Mouse (Mus musculus): Measurements from ENCODE around the gene Cmtm4.
A peak's percentile ranks its signal among the peaks of the same experiment; 100 is the strongest.
"Not testable (repeated sequence)": the region's sequence is repeated elsewhere in the genome, so short reads cannot be mapped to it uniquely, and the experiment has no call there.

Gene Cmtm4

DNA sequence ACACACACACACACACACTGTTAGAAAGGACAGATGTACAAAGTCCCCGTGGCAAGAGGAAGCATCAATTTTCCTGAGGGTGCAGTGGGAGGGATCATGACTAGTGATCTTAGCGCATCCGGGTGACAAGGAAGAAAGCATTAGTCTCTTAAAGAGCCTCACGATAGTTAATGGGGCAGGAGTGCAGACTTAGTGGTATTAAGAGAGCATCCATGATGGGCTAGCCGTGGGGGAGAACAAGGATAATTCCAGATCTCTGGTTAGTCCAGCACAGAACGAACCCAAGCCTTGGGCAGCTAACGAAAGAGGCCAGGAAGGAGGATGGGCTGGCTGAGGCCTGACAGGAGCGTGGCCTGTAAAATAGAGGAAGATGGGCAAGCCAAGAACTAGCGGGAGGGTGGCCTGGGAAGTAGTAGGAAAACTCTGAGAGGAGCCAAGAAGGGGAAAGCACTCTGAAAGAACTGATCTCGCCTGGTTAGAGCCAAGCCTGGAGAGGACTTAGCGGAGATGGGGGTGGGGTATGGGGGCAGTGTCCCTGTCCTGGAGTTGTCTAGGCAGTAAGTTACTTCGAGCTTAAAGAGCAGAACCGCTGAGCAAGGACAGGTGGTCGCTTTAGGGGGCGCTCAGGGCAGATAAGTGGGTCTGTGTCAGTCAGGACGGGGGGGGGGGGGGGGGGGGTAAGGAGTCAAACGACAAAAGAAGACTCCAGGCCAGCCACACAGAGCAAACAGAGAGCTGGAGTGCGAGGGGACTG, 56.2 kb downstream of the Cmtm4 start, which contains the start of gene Cmtm3:
TSS of gene Cmtm3 (plus strand) at position 182 of the 754 bp plus-strand sequence.
- DNase-seq (ENCODE audit: low read depth): peak; percentile 56

DNA sequence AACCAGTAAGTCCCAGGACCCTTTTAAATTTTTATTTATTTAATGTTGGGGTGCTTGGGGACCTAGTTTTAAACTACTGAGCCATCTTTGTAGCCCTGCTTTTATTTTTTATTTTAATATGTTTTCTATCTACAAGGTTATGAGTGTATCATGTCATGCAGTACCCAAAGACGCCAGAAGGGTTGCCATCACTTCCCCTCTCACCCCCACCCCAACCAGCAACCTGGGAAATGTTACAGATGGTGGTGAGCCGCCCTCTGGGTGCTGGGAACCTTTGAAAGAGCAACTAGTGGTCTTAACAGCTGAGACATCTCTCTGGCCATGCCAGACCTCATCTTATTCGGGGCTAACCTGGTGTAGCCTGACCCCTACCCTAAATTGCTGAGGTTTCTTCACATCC, 57.7 kb downstream of the Cmtm4 start:
- peak; percentile 21 for DNase-seq (ENCODE audit: low read depth)

DNA sequence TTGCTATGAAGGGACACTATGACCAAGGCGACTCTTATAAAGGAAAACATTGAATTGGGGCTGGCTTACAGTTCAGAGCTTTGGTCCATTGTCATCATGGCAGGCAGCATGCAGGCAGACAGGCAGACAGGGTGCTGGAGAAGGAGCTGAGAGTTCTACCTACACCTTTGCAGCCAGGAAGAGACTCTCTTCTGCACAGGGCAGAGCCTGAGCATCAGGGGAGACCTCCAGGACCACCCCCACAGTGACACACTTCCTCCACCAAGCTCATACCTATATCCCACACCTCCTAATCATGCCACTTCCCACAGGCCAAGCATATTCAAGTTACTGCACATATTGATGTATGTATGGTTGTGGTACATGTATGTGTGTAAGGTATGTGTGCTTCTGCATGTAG, 58.8 kb downstream of the Cmtm4 start:
- DNase-seq (ENCODE audit: low read depth): no peak

DNA sequence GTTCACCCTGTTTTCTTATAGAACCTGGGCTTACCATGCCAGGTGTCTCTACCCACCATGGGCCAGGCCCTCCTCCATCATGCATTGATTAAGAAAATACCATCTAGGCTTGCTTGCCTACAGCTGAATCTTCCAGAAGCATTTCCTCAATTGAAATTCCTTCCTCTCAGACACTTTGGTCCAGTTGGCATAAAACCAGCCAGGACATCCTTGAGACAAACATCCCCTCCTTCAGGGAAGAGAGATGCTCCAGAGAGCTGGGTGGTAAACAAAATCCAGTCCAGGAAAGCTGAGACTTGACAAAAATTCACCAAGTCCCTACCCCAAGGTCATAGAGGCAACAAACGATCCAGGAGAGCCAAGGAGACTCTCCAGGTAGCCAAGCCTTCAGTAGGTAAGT, 61.4 kb downstream of the Cmtm4 start:
- DNase-seq (ENCODE audit: low read depth): no peak

DNA sequence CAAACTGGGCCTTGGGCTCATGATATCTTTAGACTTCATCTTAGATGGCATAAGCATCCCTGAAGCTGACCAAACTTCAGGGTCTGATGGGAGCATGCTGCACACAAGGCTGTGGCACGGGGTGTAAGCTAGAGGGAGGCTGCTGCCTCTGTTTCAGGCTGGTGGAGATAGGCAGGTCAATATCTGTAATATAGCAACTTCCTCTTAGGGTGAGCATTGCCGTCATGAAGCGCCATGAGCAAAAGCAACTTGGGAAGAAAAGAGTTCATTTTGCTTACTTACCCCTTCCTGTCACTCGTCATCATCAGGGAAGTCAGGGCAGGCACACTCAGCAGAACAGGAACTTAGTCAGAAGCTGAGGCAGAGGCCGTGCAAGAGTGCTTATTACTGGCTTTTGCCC, 61.8 kb downstream of the Cmtm4 start:
- DNase-seq (ENCODE audit: low read depth): peak; percentile 63

DNA sequence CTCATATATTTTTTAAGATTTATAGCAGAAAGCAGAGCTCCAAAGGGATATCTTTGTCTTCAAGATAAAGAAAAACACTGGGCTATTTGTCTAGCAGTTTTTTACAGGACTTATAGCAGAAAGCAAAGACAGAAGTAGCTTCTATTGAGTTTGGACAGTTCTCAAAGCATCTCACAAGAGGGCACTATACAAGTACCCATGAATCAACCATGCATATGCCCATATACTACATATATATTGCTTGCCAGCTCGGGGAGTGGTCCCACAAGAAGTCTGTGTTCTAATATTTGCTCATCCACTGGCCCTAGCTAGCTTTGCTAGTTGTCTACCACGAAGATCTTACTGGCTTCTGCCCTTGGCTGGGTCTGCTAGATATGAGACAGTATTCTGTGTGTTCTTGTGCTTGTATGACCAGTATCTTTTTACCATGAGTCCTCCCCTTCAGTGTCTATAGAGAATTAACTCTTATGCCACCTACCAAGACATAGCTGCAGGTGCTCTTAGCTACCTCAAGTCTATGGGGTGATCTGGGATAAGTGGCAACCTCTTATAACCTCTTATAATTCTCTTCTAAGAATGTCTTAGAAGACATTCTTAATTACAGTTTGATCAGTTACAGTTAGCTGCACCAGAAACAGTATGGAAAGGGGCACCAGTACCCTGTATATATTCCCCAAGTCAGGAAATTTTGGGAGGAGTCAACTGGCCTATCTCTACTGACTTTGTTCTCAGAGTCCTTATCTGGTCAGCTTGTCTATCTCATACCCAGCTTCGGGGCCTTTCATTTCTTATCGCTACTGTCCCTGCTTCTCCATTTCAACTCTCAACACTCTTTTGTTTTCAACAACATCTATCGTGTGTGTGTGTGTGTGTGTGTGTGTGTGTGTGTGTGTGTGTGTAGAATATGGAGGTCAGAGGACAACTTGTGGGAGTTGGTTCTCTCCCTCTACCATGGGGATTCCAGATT, 62.7 kb downstream of the Cmtm4 start:
- peak; percentile 42 for DNase-seq (ENCODE audit: low read depth)

DNA sequence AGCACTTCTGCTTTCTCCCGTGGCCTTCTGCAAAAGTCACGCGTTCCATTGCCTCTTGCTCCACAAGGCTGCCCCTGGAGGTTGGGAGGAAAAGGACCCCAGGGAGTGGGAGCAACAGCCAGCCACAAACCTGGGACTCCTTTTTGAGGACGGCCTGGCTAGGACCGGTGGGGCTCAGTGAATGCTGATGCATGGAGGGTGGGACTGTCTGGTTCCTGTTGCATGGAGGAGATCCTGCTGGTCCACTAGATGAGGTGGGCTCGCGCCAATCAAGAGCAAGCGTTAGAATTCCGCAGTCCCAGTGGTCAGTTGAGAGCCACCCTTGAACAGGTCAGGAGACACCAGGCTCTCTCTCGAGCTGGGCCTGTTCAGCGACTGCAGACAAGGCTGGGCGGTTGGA, 73.7 kb downstream of the Cmtm4 start, which contains the start of gene Cmtm2b:
TSS of gene Cmtm2b (plus strand) at position 301 of the 400 bp plus-strand sequence.
- not testable (repeated sequence) for DNase-seq (ENCODE audit: low read depth)

DNA sequence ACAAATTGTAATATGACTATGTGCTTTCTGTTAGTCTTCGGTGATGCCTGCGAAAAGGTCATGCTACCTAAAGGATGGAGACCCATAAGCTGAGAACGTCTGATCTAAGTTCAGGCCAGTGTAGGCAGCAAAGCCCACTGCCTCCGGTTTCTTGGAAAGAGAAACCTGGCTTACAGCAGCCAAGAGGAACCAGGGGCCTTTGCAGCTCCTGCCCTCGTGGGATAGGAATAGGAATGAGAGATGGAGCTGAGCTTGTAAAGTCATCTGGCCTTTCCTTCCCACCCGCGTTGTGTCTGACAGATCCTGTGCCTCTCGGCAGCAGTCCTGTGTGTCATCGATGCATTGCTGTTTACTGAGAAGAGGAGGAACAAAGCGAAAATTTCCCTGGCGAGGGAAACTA, 74.3 kb downstream of the Cmtm4 start, which contains the start of gene Gm11020:
TSS of gene Gm11020 (plus strand) at position 301 of the 400 bp plus-strand sequence.
- not testable (repeated sequence) for DNase-seq (ENCODE audit: low read depth)

DNA sequence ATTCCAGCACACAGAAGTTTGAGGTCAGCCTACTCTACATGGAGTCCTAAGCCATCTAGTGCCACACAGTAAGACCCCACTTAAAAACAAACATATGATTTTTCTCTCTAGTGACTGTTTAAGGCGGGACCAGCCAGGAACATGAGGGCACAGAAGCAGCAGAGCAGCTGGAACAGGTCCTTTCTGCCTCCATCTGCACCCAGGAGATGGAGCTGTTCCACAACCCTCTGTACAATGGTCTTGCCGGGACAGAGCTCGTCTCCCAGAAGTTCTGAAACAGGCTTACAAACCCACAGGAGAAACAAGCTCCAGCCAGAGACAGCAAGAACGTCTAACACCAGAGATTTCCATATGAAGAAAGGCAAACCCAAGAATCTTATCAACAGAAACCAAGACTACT, 82.3 kb downstream of the Cmtm4 start:
- DNase-seq (ENCODE audit: low read depth): peak; percentile 32

DNA sequence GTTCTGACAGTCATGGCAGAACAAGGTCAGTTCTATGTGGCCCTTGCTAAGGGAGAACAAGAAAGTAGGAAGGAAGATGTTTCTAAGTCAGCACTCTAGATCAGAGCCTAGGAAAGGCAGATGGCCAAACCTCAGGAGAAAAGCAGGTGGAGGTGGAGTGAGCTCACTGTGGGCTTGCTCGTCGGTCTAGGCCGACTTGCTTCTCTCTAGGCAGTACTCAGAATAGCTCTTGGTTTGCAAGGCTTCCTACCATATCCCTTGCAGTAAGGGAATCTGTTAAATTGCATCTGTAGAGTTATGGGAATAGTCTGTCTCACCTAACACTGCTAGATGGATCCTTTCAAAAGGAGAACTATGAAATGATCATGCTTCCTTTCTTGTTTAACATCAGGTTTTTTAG, 83.6 kb downstream of the Cmtm4 start:
- not testable (repeated sequence) for DNase-seq (ENCODE audit: low read depth)

DNA sequence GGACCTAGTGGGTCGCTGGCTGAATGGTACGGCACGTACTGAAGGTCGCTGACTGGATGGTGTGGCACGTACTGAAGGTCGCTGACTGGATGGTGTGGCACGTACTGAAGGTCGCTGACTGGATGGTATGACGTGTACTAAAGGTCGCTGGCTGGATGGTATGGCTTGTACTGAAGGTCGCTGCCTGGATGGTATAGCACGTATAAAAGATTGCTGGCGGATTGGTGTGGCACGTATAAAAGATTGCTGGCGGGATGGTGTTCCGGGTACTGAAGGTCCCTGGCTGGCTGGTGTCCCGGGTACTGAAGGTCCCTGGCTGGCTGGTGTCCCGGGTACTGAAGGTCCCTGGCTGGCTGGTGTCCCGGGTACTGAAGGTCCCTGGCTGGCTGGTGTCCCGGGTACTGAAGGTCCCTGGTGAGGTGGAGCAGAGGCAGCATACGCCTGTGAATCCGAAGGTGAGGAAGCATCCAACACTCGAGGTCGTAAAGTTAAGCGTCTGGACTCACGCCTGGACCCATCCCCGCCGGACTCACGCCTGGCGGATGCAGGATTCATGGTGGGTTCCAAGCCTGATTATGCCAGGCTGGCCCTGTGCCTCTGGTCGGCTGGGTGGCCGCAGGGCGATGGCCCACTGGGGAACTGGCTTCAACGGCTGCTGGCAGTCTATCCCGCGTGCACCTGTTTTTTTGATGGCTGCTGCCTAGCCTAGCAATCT, 86.0 kb downstream of the Cmtm4 start, which contains the start of the genes Gm45711 and Cmtm1:
TSS of gene Gm45711 (minus strand) at position 641 of the 715 bp plus-strand sequence.
TSS of gene Cmtm1 (minus strand) at position 705 of the 715 bp plus-strand sequence.
- not testable (repeated sequence) for DNase-seq (ENCODE audit: low read depth)

DNA sequence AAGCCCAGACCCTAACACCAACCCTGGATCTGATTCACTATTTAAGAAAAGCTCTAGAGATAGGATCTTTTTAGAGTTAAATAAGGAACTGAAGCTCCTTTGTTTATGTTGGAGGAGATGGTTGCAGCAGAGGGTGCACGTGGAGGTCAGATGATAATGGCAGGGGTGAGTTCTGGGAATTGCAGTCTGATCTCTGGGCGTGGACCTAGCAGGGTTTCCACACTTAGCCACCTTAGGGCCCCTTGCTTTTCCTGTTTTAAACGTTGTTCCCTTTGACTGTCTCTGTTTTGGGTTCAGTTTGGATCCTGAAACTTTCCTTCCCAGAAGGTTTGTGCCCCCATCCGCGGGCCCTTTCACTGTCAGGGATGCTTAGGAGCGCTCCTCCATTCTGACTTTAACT, 87.3 kb downstream of the Cmtm4 start:
- not testable (repeated sequence) for DNase-seq (ENCODE audit: low read depth)

DNA sequence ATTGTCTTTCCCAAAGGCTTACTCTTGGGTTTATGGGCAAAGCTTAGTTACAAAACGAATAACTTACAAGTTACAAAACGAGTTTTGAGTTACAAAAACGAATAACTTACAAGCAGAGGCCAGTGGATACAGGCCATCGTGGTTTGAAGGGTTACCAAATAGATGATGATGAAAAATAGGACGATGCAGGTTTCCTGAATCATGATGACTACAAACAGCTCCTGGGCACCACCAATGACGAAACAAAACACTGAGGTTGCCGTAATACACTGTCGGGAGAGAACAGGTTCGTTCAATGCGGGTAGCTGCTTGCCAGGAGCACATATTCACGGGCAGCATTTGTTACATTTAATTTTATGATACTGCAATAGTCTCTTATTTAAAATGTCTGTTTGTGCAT, 90.6 kb downstream of the Cmtm4 start:
- DNase-seq (ENCODE audit: low read depth): peak; percentile 59

DNA sequence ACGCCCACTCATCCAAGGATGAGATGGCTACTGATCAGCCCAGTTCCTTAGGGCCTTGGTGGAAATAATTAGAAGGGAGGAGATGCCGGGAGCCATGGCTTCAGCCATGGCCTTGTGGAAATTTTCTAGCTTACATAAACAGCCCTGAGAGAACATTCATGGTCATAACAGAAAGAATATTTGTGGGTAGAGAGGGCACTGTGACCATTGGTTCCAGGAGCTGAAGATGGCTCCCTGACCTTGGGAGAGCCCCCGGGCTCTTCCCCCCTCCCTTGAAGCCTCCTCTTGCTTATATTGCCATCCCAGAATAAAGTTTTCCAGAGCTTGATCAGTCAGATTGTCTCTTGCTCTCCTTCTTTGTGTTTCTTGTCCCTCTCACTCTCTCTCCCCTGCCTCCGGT, 93.1 kb downstream of the Cmtm4 start:
- DNase-seq (ENCODE audit: low read depth): not testable (repeated sequence)

DNA sequence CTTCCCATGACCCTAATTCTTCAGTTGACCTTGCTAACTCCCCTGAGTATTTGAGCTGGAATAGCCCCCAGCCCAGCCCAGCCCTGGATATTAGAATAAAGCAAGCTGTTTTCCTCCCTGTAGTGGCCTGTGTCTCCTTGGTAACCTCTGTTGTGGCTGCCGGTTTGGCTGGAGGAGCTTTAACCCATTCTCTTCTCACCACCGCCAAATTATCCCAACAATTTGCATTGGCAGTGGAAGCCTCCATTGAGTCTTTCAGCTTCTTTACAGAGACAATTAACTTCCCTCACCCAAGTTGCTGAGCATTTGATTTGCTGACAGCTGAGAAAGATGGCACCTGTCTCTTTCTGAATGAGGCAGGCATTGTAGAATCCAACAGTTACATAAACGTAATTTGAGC, 94.0 kb downstream of the Cmtm4 start:
- DNase-seq (ENCODE audit: low read depth): not testable (repeated sequence)

Data from 416B (cell line).